Mouse (Mus musculus) spleen, adult 2 months (tissue): Measurements from ENCODE around the gene Eps15l1. TPM values are rescaled to one million over a fixed set of nuclear protein-coding genes. Genes with fewer than 3 reads are reported as not detected.

Source experiments
- DNase-seq, 2 experiments: peaks; one replicate each; pipeline versions ENCODE4 v3.0.0 to v3.0.0-alpha.2; 2012 to 2021; ENCODE audit warnings: low spot score in 2 of 2, low read depth in 1 of 2
- H3K27ac ChIP-seq: fragments of 200-500 bp; 2 replicates; pipeline ENCODE4 v1.5.1; 2012; ENCODE audit warnings: low read length, inconsistent platforms; ENCODE audit not compliant: insufficient read depth
- H3K27me3 ChIP-seq: fragments of 200-500 bp; 2 replicates; pipeline ENCODE4 v1.6.1; 2012; ENCODE audit warnings: mild to moderate bottlenecking, moderate library complexity, low read length, inconsistent platforms; ENCODE audit not compliant: control insufficient read depth, insufficient read depth
- H3K36me3 ChIP-seq: fragments of 200-500 bp; 2 replicates; pipeline ENCODE4 v1.6.1; 2012; ENCODE audit warnings: mild to moderate bottlenecking, low read length, inconsistent platforms; ENCODE audit not compliant: control insufficient read depth, insufficient read depth
- H3K4me1 ChIP-seq: fragments of 200-500 bp; 2 replicates; pipeline ENCODE4 v1.6.1; 2011; ENCODE audit warnings: inconsistent platforms; ENCODE audit not compliant: control insufficient read depth, insufficient read depth, insufficient read length
- H3K4me3 ChIP-seq: fragments of 200-500 bp; 2 replicates; pipeline ENCODE4 v1.5.1; 2011; ENCODE audit warnings: mild to moderate bottlenecking, inconsistent platforms; ENCODE audit not compliant: insufficient read depth, insufficient read length; ENCODE audit errors: extremely low read depth
- CTCF ChIP-seq: fragments of 200-500 bp; IDR thresholded peaks from 2 replicates; pipeline ENCODE4 v1.5.1; 2011; ENCODE audit warnings: mild to moderate bottlenecking, inconsistent platforms; ENCODE audit not compliant: insufficient read depth, insufficient read length, insufficient replicate concordance; ENCODE audit errors: extremely low read depth
- POLR2A ChIP-seq: fragments of 200-500 bp; IDR thresholded peaks from 2 replicates; pipeline ENCODE4 v1.6.1; 2011; ENCODE audit warnings: low read depth, low read length, inconsistent platforms
- WGBS: fragments of 180-500 bp; shearing (Covaris S2); methylation state at CpG from one replicate; pipeline ENCODE4 v1.1.7; 2018; 5-methylcytosine and 5-hydroxymethylcytosine counted together
- polyA plus RNA-seq: library from polyadenylated mRNA; depleted of rRNA; stranded (reverse); fragments of >200 nt; gene quantifications from 2 replicates; pipeline ENCODE4 v1.2.3, GENCODE M21; 2012

The Eps15l1 gene
- polyA plus RNA-seq, 1 experiment: 36.9 TPM

DNA sequence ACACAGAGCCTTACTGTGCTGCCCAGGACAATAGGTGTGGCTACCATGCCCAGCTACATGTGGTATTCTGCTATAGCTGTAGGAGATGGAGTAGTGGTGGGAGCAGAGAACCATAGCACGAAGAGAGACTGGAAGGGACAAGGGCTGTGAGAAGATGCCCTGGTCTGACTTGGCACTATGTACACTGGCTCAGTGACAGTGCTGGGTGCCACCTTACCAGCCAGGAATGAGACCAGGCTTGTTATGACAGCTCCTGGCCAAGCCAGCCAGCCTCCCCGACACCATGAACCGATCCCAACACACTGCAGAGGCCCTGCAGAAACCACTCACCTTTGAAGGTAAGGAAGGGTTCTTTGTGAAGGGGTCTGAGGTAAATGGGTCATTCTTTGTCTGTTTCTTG, 49.9 kb downstream of the Eps15l1 start:
- H3K27ac ChIP-seq: no peak overlapping the region
- WGBS: 99% methylated on average over 3 of the region's 3 CpGs
- TF ChIP-seq POLR2A (no peak), CTCF (no peak)
- DNase-seq: no peak
- peaks cover 16% of the 10 kb centered on the region for H3K36me3 ChIP-seq
- H3K27me3 ChIP-seq: no peaks in the 10 kb centered on the region
- no peak overlapping the region for H3K4me3 ChIP-seq
- no peaks in the 10 kb centered on the region for H3K4me1 ChIP-seq

- Histone ChIP-seq H3K4me3 (no peak overlapping the region), H3K27ac (no peak overlapping the region), H3K4me1 (peaks cover 32% of the 10 kb centered on the region), H3K36me3 (peaks cover 13% of the 10 kb centered on the region), H3K27me3 (no peaks in the 10 kb centered on the region)
- DNase-seq: no peak
- 94% methylated on average over 2 of the region's 2 CpGs for WGBS
- no peak for TF ChIP-seq POLR2A
- no peak for TF ChIP-seq CTCF
These were observed 54.8 kb downstream of the Eps15l1 start for GRCm38 (mm10) chr8:72366435-72366834.

DNA sequence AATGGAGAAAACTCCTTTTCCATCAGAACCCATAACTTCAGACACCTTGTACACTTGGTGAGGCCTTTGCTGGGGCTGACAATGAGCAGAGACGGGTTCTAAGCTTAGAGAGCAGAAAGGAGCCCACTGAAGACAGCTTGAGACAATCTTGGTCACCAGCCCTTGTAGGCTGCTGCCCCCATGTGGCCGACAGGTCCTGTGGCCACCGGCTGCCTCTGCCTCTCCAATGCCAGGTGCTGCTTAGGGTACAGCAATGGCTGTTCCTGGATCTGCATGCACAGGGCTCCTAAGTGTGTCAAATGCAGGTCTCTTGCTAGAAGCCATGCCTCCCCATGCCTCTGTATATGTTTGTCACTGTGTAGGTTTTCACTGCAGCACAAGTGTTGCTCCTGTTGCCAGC, 55.4 kb downstream of the Eps15l1 start:
- Histone ChIP-seq H3K36me3 (peaks cover 11% of the 10 kb centered on the region), H3K27ac (peak overlapping the region; percentile 96)
- peak; percentile 76 to 91 for DNase-seq

DNA sequence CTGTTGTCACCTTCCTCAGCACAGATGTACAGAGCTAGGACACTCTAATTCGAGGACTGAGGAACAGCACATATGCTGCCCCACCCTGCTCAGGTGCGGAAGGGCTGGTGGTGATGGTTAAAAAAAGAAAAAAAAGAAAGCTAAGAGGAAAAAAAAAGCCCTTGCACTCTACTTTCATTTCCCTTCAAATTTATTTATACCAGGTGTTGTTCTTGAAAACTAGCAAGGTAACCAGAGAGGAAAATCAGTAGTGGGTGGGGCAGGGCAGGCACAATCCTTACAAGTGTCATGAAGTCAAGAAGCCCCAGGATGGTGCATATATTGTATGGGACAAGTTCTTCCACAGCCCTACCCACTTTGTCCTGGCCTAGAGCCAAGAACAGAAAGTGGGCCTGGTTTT, 56.2 kb downstream of the Eps15l1 start:
- Histone ChIP-seq H3K4me3 (peak overlapping the region; percentile 24; the same call in 1 of the 2 replicates), H3K27me3 (no peaks in the 10 kb centered on the region), H3K27ac (peak overlapping the region; percentile 96), H3K36me3 (peaks cover 11% of the 10 kb centered on the region), H3K4me1 (peaks cover 35% of the 10 kb centered on the region)
- peak; percentile 30; the same call in 1 of the 2 replicates for TF ChIP-seq POLR2A
- no peak for TF ChIP-seq CTCF
- WGBS: 24% methylated on average over 2 of the region's 2 CpGs
- peak in 1 of 2 experiments; percentile 66 for DNase-seq

More for the DNA sequence above, 55.4 kb downstream of the Eps15l1 start:
- Histone ChIP-seq H3K27me3 (no peaks in the 10 kb centered on the region), H3K4me3 (no peak overlapping the region), H3K4me1 (peaks cover 34% of the 10 kb centered on the region)
- no peak for TF ChIP-seq POLR2A
- peak; percentile 99 for TF ChIP-seq CTCF
- WGBS: 4% methylated on average over 3 of the region's 3 CpGs

DNA sequence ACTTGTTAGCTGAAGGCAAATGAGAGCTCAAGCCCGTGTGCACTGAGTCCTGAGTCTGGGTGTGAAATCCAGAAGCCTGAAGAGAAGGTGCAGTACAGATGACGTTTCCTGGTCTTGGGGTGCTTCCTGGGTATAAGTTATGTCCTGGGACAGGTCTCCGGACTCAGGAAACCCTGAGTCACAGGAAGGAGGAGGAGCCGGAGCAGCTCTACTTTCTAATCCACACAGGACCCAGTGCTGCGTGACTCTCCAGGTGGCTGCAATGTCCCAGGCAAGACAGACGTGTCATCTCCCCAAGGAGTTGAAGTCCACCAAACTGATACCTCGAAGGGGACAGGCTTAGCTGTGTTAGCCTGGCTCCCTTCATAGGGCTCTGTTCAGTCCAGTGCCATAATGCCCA, 57.8 kb downstream of the Eps15l1 start:
- DNase-seq: no peak
- Histone ChIP-seq H3K4me3 (no peak overlapping the region), H3K27ac (peak overlapping the region; percentile 96), H3K27me3 (no peaks in the 10 kb centered on the region), H3K4me1 (peaks cover 49% of the 10 kb centered on the region), H3K36me3 (peaks cover 5% of the 10 kb centered on the region)
- 43% methylated on average over 7 of the region's 7 CpGs for WGBS
- TF ChIP-seq POLR2A: no peak
- no peak for TF ChIP-seq CTCF

- H3K27ac ChIP-seq: peak overlapping the region; percentile 54; the same call in 1 of the 2 replicates
- no peak overlapping the region for H3K4me3 ChIP-seq
- H3K36me3 ChIP-seq: peaks cover 2% of the 10 kb centered on the region
- H3K4me1 ChIP-seq: peaks cover 56% of the 10 kb centered on the region
- no peak for DNase-seq
- 94% methylated on average over 4 of the region's 4 CpGs for WGBS
- H3K27me3 ChIP-seq: no peaks in the 10 kb centered on the region
- TF ChIP-seq CTCF (no peak), POLR2A (no peak)
These were observed 58.5 kb downstream of the Eps15l1 start for GRCm38 (mm10) chr8:72362754-72363153.

GRCm38 (mm10) chr8:72360162-72360561, 61.1 kb downstream of the Eps15l1 start:
- H3K36me3 ChIP-seq: no peaks in the 10 kb centered on the region
- no peaks in the 10 kb centered on the region for H3K27me3 ChIP-seq
- TF ChIP-seq CTCF (no peak), POLR2A (no peak)
- peak overlapping the region; percentile 74 for H3K27ac ChIP-seq
- no peak for DNase-seq
- H3K4me1 ChIP-seq: peaks cover 77% of the 10 kb centered on the region
- H3K4me3 ChIP-seq: no peak overlapping the region
